Mouse (Mus musculus): ENCODE data around the gene Sun1.

Gene Sun1

GRCm38 (mm10) chr5:139252081-139252909 is 51.9 kb downstream of the Sun1 start, which contains the start of gene Get4:
Gene Get4, plus strand, starts transcription at chr5:139252324.
- peak; percentile 99 for DNase-seq

GRCm38 (mm10) chr5:139252910-139253245 is 52.4 kb downstream of the Sun1 start:
- no peak for DNase-seq

- peak; percentile 49 for DNase-seq
Measured at GRCm38 (mm10) chr5:139253301-139253741, 52.9 kb downstream of the Sun1 start.

GRCm38 (mm10) chr5:139254938-139255337 is 54.5 kb downstream of the Sun1 start:
- DNase-seq, result no peak

- DNase-seq, result no peak
Measured at GRCm38 (mm10) chr5:139255777-139256176, 55.3 kb downstream of the Sun1 start.

GRCm38 (mm10) chr5:139256211-139256765 is 55.9 kb downstream of the Sun1 start:
- no peak for DNase-seq

GRCm38 (mm10) chr5:139257265-139257664 is 56.8 kb downstream of the Sun1 start:
- no peak for DNase-seq

GRCm38 (mm10) chr5:139257818-139258217 is 57.4 kb downstream of the Sun1 start:
- no peak for DNase-seq

- no peak for DNase-seq
Measured at GRCm38 (mm10) chr5:139258371-139259035, 58.1 kb downstream of the Sun1 start.

- peak; percentile 57 for DNase-seq
Measured at GRCm38 (mm10) chr5:139259853-139260252, 59.4 kb downstream of the Sun1 start.

- DNase-seq, result no peak
Measured at GRCm38 (mm10) chr5:139261403-139261802, 61.0 kb downstream of the Sun1 start.

- DNase-seq, result no peak
Measured at GRCm38 (mm10) chr5:139267661-139268060, 67.2 kb downstream of the Sun1 start.

GRCm38 (mm10) chr5:139270806-139271521 is 70.5 kb downstream of the Sun1 start:
- no peak for DNase-seq

- no peak for DNase-seq
Measured at GRCm38 (mm10) chr5:139271994-139272554, 71.6 kb downstream of the Sun1 start.

GRCm38 (mm10) chr5:139277287-139277686 is 76.8 kb downstream of the Sun1 start:
- no peak for DNase-seq

- DNase-seq, result no peak
Measured at GRCm38 (mm10) chr5:139281373-139282112, 81.1 kb downstream of the Sun1 start.

- DNase-seq, result peak; percentile 77
Measured at GRCm38 (mm10) chr5:139282191-139282590, 81.8 kb downstream of the Sun1 start.

- DNase-seq, result no peak
Measured at GRCm38 (mm10) chr5:139283460-139284180, 83.2 kb downstream of the Sun1 start.

GRCm38 (mm10) chr5:139285383-139286067 is 85.1 kb downstream of the Sun1 start:
- no peak for DNase-seq

GRCm38 (mm10) chr5:139286142-139286941 is 85.9 kb downstream of the Sun1 start:
- DNase-seq, result no peak

Measured in kidney, adult 11 months (tissue).